8 mouse cellular contexts compared by ENCODE assay signal in the genomic region with DNA sequence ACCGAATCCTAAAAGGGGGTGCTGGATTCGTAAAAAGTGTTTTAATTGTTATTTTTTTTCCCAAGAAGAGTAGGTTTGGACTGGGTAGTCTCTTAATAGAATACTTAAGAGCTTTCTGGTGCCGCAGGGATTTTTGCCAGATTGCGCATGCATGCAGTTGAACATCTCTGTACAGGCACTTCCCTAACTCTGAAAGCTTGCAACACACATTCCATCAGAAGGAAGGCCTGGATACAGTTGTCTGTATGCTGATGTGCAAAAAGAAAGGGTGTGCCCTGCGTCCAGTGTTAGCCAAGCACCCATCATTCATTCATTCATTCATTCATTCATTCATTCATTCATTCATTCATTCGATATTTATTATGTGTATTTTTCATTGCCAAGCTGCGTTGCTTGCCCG. TPM values are rescaled to one million over a fixed set of nuclear protein-coding genes. Genes with fewer than 3 reads are reported as not detected.
DNase-seq lines count a peak whose midpoint lies in the region; ATAC-seq and TF ChIP-seq lines count a peak whose summit lies in the region.

No protein-coding gene starts in this region.

- TF ChIP-seq RAD21 in CH12.LX (IDR thresholded peaks at IDR 0.05; ENCODE audit: low read depth, low read length) = no peak

- H3K9ac ChIP-seq in heart, adult 2 months (ENCODE audit: low read depth, low read length) = peak overlapping the region; percentile 25; the same call in 1 of the 2 replicates
- peak overlapping the region; percentile 49; the same call in 1 of the 2 replicates for H3K9ac ChIP-seq in CH12.LX (ENCODE audit: insufficient read depth, low read depth)
- H3K9ac ChIP-seq in limb, embryonic 12.5 days (replicated peaks) = peak overlapping the region; percentile 96
- peak overlapping the region; percentile 94 for H3K9ac ChIP-seq in midbrain, embryonic 15.5 days

- H3K27me3 ChIP-seq in heart, adult 2 months (ENCODE audit: control insufficient read depth, insufficient read depth, low read length) = no peaks in the 10 kb centered on the region
- H3K27me3 ChIP-seq in CH12.LX (replicated peaks) = no peaks in the 10 kb centered on the region
- H3K27me3 ChIP-seq in limb, embryonic 12.5 days = no peaks in the 10 kb centered on the region
- no peaks in the 10 kb centered on the region for H3K27me3 ChIP-seq in midbrain, embryonic 15.5 days (replicated peaks)

- peaks cover 7% of the 10 kb centered on the region for H3K79me2 ChIP-seq in heart, adult 2 months (replicated peaks; ENCODE audit: control insufficient read depth, insufficient read depth, low read length)
- peaks cover 44% of the 10 kb centered on the region for H3K79me2 ChIP-seq in CH12.LX (replicated peaks; ENCODE audit: control insufficient read depth, extremely low read depth, insufficient read depth, poor library complexity, severe bottlenecking)

- peak overlapping the region; percentile 99 for H3K4me3 ChIP-seq in heart, adult 2 months
- H3K4me3 ChIP-seq in CH12.LX (replicated peaks in 1 of 3; ENCODE audit: low read depth in 2 of 3, low read length in 2 of 3, poor library complexity in 1 of 3) = peak overlapping the region; percentile 53 to 82 (median 62)
- H3K4me3 ChIP-seq in embryonic fibroblast, embryonic 13.5 days (ENCODE audit: insufficient read depth, low read length) = peak overlapping the region; percentile 65
- H3K4me3 ChIP-seq in limb, embryonic 12.5 days (replicated peaks) = peak overlapping the region; percentile 98
- peak overlapping the region; percentile 87 for H3K4me3 ChIP-seq in midbrain, embryonic 15.5 days

- dilution Hi-C loops in CH12.LX (cut with MboI; ENCODE audit: extremely low pct_ligation_motif_present, extremely low pct_unique_long_range_greater_than_20kb, low sequenced_read_pairs) = no loop called here

- WGBS in heart, adult 2 months = 34% methylated on average over 8 of the region's 8 CpGs
- 45% methylated on average over 8 of the region's 8 CpGs for WGBS in limb, embryonic 12.5 days
- 50% methylated on average over 8 of the region's 8 CpGs for WGBS in midbrain, embryonic 15.5 days

- H3K36me3 ChIP-seq in heart, adult 2 months (ENCODE audit: control insufficient read depth, insufficient read depth, low read length) = peaks cover 20% of the 10 kb centered on the region
- peaks cover 3 to 9% of the 10 kb centered on the region in 2 experiments for H3K36me3 ChIP-seq in CH12.LX (replicated peaks in 1 of 2; ENCODE audit: control insufficient read depth in 1 of 2, insufficient read depth in 1 of 2, low read length in 1 of 2)
- H3K36me3 ChIP-seq in limb, embryonic 12.5 days = no peaks in the 10 kb centered on the region
- H3K36me3 ChIP-seq in midbrain, embryonic 15.5 days (replicated peaks) = no peaks in the 10 kb centered on the region

- in situ Hi-C loops in CH12.LX (cut with MboI; ENCODE audit: low pct_ligation_motif_present, low pct_unique_long_range_greater_than_20kb, low sequenced_read_pairs) = no loop called here

- DNase-seq in heart, adult 2 months = no peak
- DNase-seq in heart, adult 11 months = no peak
- DNase-seq in CH12.LX (ENCODE audit: extremely low read depth) = no peak
- DNase-seq in urinary bladder, adult 18-20 months (ENCODE audit: low spot score in 2 of 2) = no peak
- DNase-seq in gastrocnemius, postnatal 10 days = no peak

- intact Hi-C loops in heart, adult 2 months (cut with DNase I) = loop anchor here (1.0 to 5.0 kb wide), 4 partner anchors 21 to 163 kb away; partner anchors contain the start of gene Psmc3

- H3K4me2 ChIP-seq in CH12.LX (ENCODE audit: insufficient read depth, low read depth, poor library complexity, severe bottlenecking) = peak overlapping the region; percentile 67
- H3K4me2 ChIP-seq in limb, embryonic 12.5 days = peak overlapping the region; percentile 65
- H3K4me2 ChIP-seq in midbrain, embryonic 15.5 days = peak overlapping the region; percentile 76

- no peak for TF ChIP-seq EP300 in heart, adult 2 months (IDR thresholded peaks at IDR 0.05; ENCODE audit: insufficient read depth, low read depth, low read length)
- TF ChIP-seq EP300 in CH12.LX (IDR thresholded peaks at IDR 0.05; ENCODE audit: low read length) = no peak

- no peak overlapping the region; the same call in 1 of the 2 replicates for H3K27ac ChIP-seq in heart, adult 2 months
- H3K27ac ChIP-seq in CH12.LX (ENCODE audit: insufficient read depth, low read depth) = no peak overlapping the region
- H3K27ac ChIP-seq in embryonic fibroblast, embryonic 13.5 days (ENCODE audit: insufficient read depth, low read length) = no peak overlapping the region
- H3K27ac ChIP-seq in limb, embryonic 12.5 days = peak overlapping the region; percentile 97
- H3K27ac ChIP-seq in midbrain, embryonic 15.5 days = peak overlapping the region; percentile 96

- H3K9me3 ChIP-seq in CH12.LX (replicated peaks; ENCODE audit: low read length) = no peaks in the 10 kb centered on the region
- H3K9me3 ChIP-seq in limb, embryonic 12.5 days = no peaks in the 10 kb centered on the region
- no peaks in the 10 kb centered on the region for H3K9me3 ChIP-seq in midbrain, embryonic 15.5 days

- H3K4me1 ChIP-seq in heart, adult 2 months (ENCODE audit: control insufficient read depth, insufficient read depth, low read length) = peaks cover 7% of the 10 kb centered on the region
- H3K4me1 ChIP-seq in CH12.LX (ENCODE audit: control insufficient read depth in 1 of 2, insufficient read depth in 2 of 2) = peaks cover 4 to 35% of the 10 kb centered on the region in 2 experiments
- H3K4me1 ChIP-seq in embryonic fibroblast, embryonic 13.5 days (ENCODE audit: control insufficient read depth, insufficient read depth, low read length) = peaks cover 6% of the 10 kb centered on the region
- H3K4me1 ChIP-seq in limb, embryonic 12.5 days (replicated peaks) = peaks cover 19% of the 10 kb centered on the region
- peaks cover 40% of the 10 kb centered on the region for H3K4me1 ChIP-seq in midbrain, embryonic 15.5 days

- ATAC-seq in limb, embryonic 12.5 days (ENCODE audit: insufficient number of reproducible peaks, insufficient read depth, low FRiP score, low TSS enrichment, low read depth) = peak; percentile 42
- ATAC-seq in midbrain, embryonic 15.5 days (replicated peaks) = peak; percentile 70

- TF ChIP-seq POLR2A in heart, adult 2 months (IDR thresholded peaks at IDR 0.05; ENCODE audit: insufficient read depth, low read depth, low read length) = no peak
- TF ChIP-seq POLR2A in CH12.LX (IDR thresholded peaks at IDR 0.05; ENCODE audit: low read depth, low read length) = no peak
- no peak for TF ChIP-seq POLR2A in embryonic fibroblast, embryonic 13.5 days (IDR thresholded peaks at IDR 0.05; ENCODE audit: low read depth, low read length)

- TF ChIP-seq CTCF in heart, adult 2 months (IDR thresholded peaks at IDR 0.05) = no peak
- TF ChIP-seq CTCF in CH12.LX (conservative IDR thresholded peaks at IDR 0.05 in 1 of 2, IDR thresholded peaks at IDR 0.05 in 1 of 2; ENCODE audit: low read depth in 2 of 2, low read length in 2 of 2) = no peak
- TF ChIP-seq CTCF in embryonic fibroblast, embryonic 13.5 days (IDR thresholded peaks at IDR 0.05; ENCODE audit: borderline replicate concordance, insufficient read depth, low read length) = no peak

TF ChIP-seq in CH12.LX, 34 proteins besides CTCF, POLR2A, EP300 and RAD21 (continues in another document):
- TF ChIP-seq MAX (IDR thresholded peaks at IDR 0.05; ENCODE audit: low read length) (0 out of 2 replicates have a peak, but pooled peaks have one; percentile 14), PAX5 (IDR thresholded peaks at IDR 0.05; ENCODE audit: low read length) (no peak)

RNA-seq across cellular contexts. Expression of gene Celf1, which starts 0.4 kb away (rescaled TPM):
- total RNA-seq in heart, adult 2 months (2021) = 10 to 100 TPM; 69.2 to 77.7 TPM
- polyA plus RNA-seq in heart, adult 2 months (2012; rRNA removed) = 39.2 and 74.0 TPM in 2 replicates
- total RNA-seq in CH12.LX (2012; rRNA removed) (29.7 and 33.8 TPM in 2 replicates), CH12.LX (2014; rRNA removed) (50.9 and 52.8 TPM in 2 replicates)
- 67.4 and 69.7 TPM in 2 replicates for polyA plus RNA-seq in CH12.LX (2012; ENCODE audit: insufficient read length, low read depth)
- polyA plus RNA-seq in embryonic fibroblast, embryonic 13.5 days (2011; ENCODE audit: insufficient read length, low read depth, missing spikeins) = 80.6 and 90.6 TPM in 2 replicates
- polyA plus RNA-seq in limb, embryonic 12.5 days (2016; fragmentation: Nextera tagmentation; extraction: Ambion mirVana) = 113 and 125 TPM in 2 replicates
- polyA plus RNA-seq in midbrain, embryonic 15.5 days (2015; fragmentation: Nextera tagmentation; extraction: Ambion mirVana) = 123 and 129 TPM in 2 replicates
- total RNA-seq in gastrocnemius, postnatal 10 days (2021) = 10 to 100 TPM; 54.1 to 61.9 TPM

RNA-seq across cellular contexts. Expression of gene Ndufs3, which starts 35.1 kb away (rescaled TPM):
- total RNA-seq in heart, adult 2 months (2021) = 100 to 1,000 TPM; 770 to 910 TPM
- polyA plus RNA-seq in heart, adult 2 months (2012; rRNA removed) = 596 and 1,142 TPM in 2 replicates
- total RNA-seq in CH12.LX (2012; rRNA removed) (133 and 146 TPM in 2 replicates), CH12.LX (2014; rRNA removed) (182 and 195 TPM in 2 replicates)
- 185 and 190 TPM in 2 replicates for polyA plus RNA-seq in CH12.LX (2012; ENCODE audit: insufficient read length, low read depth)
- polyA plus RNA-seq in embryonic fibroblast, embryonic 13.5 days (2011; ENCODE audit: insufficient read length, low read depth, missing spikeins) = 99.4 and 118 TPM in 2 replicates
- polyA plus RNA-seq in limb, embryonic 12.5 days (2016; fragmentation: Nextera tagmentation; extraction: Ambion mirVana) = 207 and 212 TPM in 2 replicates
- 202 and 212 TPM in 2 replicates for polyA plus RNA-seq in midbrain, embryonic 15.5 days (2015; fragmentation: Nextera tagmentation; extraction: Ambion mirVana)
- total RNA-seq in gastrocnemius, postnatal 10 days (2021) = 100 to 1,000 TPM; 406 to 473 TPM

RNA-seq across cellular contexts. Expression of gene Kbtbd4, which starts 35.2 kb away (rescaled TPM):
- 10 to 100 TPM; 20.6 to 23.4 TPM for total RNA-seq in heart, adult 2 months (2021)
- polyA plus RNA-seq in heart, adult 2 months (2012; rRNA removed) = 14.0 and 23.3 TPM in 2 replicates
- total RNA-seq in CH12.LX (2012; rRNA removed) = 20.5 and 28.4 TPM in 2 replicates
- 19.5 and 20.1 TPM in 2 replicates for total RNA-seq in CH12.LX (2014; rRNA removed)
- 21.7 and 24.9 TPM in 2 replicates for polyA plus RNA-seq in CH12.LX (2012; ENCODE audit: insufficient read length, low read depth)
- 18.2 and 21.9 TPM in 2 replicates for polyA plus RNA-seq in embryonic fibroblast, embryonic 13.5 days (2011; ENCODE audit: insufficient read length, low read depth, missing spikeins)
- 52.0 and 53.4 TPM in 2 replicates for polyA plus RNA-seq in limb, embryonic 12.5 days (2016; fragmentation: Nextera tagmentation; extraction: Ambion mirVana)
- polyA plus RNA-seq in midbrain, embryonic 15.5 days (2015; fragmentation: Nextera tagmentation; extraction: Ambion mirVana) = 70.4 and 71.1 TPM in 2 replicates
- 10 to 100 TPM; 14.9 to 20.1 TPM for total RNA-seq in gastrocnemius, postnatal 10 days (2021)

RNA-seq across cellular contexts. Expression of gene C1qtnf4, which starts 54.1 kb away (rescaled TPM):
- total RNA-seq in heart, adult 2 months (2021) = 1 to 10 TPM; 4.2 to 4.4 TPM
- 6.4 and 8.4 TPM in 2 replicates for polyA plus RNA-seq in heart, adult 2 months (2012; rRNA removed)
- total RNA-seq in CH12.LX (2012; rRNA removed) = not detected in 2 replicates
- total RNA-seq in CH12.LX (2014; rRNA removed) = not detected in 2 replicates
- not detected in 2 replicates for polyA plus RNA-seq in CH12.LX (2012; ENCODE audit: insufficient read length, low read depth)
- polyA plus RNA-seq in embryonic fibroblast, embryonic 13.5 days (2011; ENCODE audit: insufficient read length, low read depth, missing spikeins) = 0.77 and 0.81 TPM in 2 replicates
- 20.6 and 20.9 TPM in 2 replicates for polyA plus RNA-seq in limb, embryonic 12.5 days (2016; fragmentation: Nextera tagmentation; extraction: Ambion mirVana)
- polyA plus RNA-seq in midbrain, embryonic 15.5 days (2015; fragmentation: Nextera tagmentation; extraction: Ambion mirVana) = 137 and 138 TPM in 2 replicates
- total RNA-seq in gastrocnemius, postnatal 10 days (2021) = 1 to 10 TPM; 7.1 to 8.5 TPM

Comparison
In these comparisons a context has a peak if more than half of its experiments do, and no peak if none do; other contexts are left out.
1. H3K27ac ChIP-seq: peak in limb, embryonic 12.5 days (single experiment) and midbrain, embryonic 15.5 days (single experiment); none in heart, adult 2 months (single experiment), CH12.LX (single experiment) and embryonic fibroblast, embryonic 13.5 days (single experiment).
2. H3K9ac ChIP-seq: peak in every context shown above with its lines; median percentile 96 in limb, embryonic 12.5 days; 94 in midbrain, embryonic 15.5 days; 49 in CH12.LX; 25 in heart, adult 2 months.
3. Peak in every context shown above with its lines, with median percentiles within 50 percentile points of each other: H3K4me3 ChIP-seq and H3K4me2 ChIP-seq.